Mouse (Mus musculus) brain, embryonic 14.5 days (tissue): Measurements from ENCODE around the gene 1700024P04Rik. TPM values are rescaled to one million over a fixed set of nuclear protein-coding genes. Genes with fewer than 3 reads are reported as not detected.
A peak's percentile ranks its signal among the peaks of the same experiment; 100 is the strongest.
"Not testable (repeated sequence)": the region's sequence is repeated elsewhere in the genome, so short reads cannot be mapped to it uniquely, and the experiment has no call there.

ENCODE experiments used
- DNase-seq: peaks from one replicate; pipeline ENCODE4 v3.0.0-alpha.2; 2011; ENCODE audit warnings: low read depth
- CTCF ChIP-seq: fragments of 200-500 bp; IDR thresholded peaks from 2 replicates; pipeline ENCODE4 v1.5.1; 2012; ENCODE audit warnings: inconsistent platforms, mild to moderate bottlenecking, moderate library complexity, borderline replicate concordance; ENCODE audit not compliant: insufficient read depth, insufficient read length; ENCODE audit errors: extremely low read depth
- POLR2A ChIP-seq: fragments of 200-500 bp; IDR thresholded peaks from 2 replicates; pipeline ENCODE4 v1.6.1; 2012; ENCODE audit warnings: mild to moderate bottlenecking, inconsistent platforms, borderline replicate concordance; ENCODE audit not compliant: poor library complexity, insufficient read depth, insufficient read length, severe bottlenecking; ENCODE audit errors: extremely low read depth
- polyA plus RNA-seq: library from polyadenylated mRNA; depleted of rRNA; stranded (reverse); fragments of >200 nt; gene quantifications from 2 replicates; pipeline ENCODE4 v1.2.3, GENCODE M21; 2012

1700024P04Rik gene
- polyA plus RNA-seq, 1 experiment = not detected

- no peak for TF ChIP-seq POLR2A
- TF ChIP-seq CTCF = no peak
- no peak for DNase-seq
Measured at GRCm38 (mm10) chr13:98997025-98997424, 12.7 kb upstream of the 1700024P04Rik start.

GRCm38 (mm10) chr13:98977070-98977785 is 7.1 kb downstream of the 1700024P04Rik start:
- TF ChIP-seq POLR2A (no peak), CTCF (no peak)

GRCm38 (mm10) chr13:98976022-98976421 is 8.3 kb downstream of the 1700024P04Rik start:
- DNase-seq = not testable (repeated sequence)

More at GRCm38 (mm10) chr13:98977070-98977785, 7.1 kb downstream of the 1700024P04Rik start:
- DNase-seq = no peak

- no peak for DNase-seq
- TF ChIP-seq POLR2A (no peak), CTCF (no peak)
Measured at GRCm38 (mm10) chr13:98972090-98972489, 12.3 kb downstream of the 1700024P04Rik start.

GRCm38 (mm10) chr13:98971641-98972040 is 12.7 kb downstream of the 1700024P04Rik start:
- TF ChIP-seq CTCF (no peak), POLR2A (no peak)
- no peak for DNase-seq

GRCm38 (mm10) chr13:98968517-98968916 is 15.8 kb downstream of the 1700024P04Rik start:
- no peak for TF ChIP-seq CTCF
- TF ChIP-seq POLR2A = no peak
- no peak for DNase-seq

- DNase-seq = no peak
- TF ChIP-seq CTCF (no peak), POLR2A (no peak)
Measured at GRCm38 (mm10) chr13:98967942-98968341, 16.4 kb downstream of the 1700024P04Rik start.

- TF ChIP-seq POLR2A (no peak), CTCF (no peak)
- no peak for DNase-seq
Measured at GRCm38 (mm10) chr13:98966583-98966982, 17.8 kb downstream of the 1700024P04Rik start.

- no peak for DNase-seq
- no peak for TF ChIP-seq CTCF
- TF ChIP-seq POLR2A = no peak
Measured at GRCm38 (mm10) chr13:98963612-98964011, 20.8 kb downstream of the 1700024P04Rik start.

GRCm38 (mm10) chr13:98958177-98958576 is 26.2 kb downstream of the 1700024P04Rik start:
- DNase-seq = peak; percentile 45
- TF ChIP-seq POLR2A = no peak
- TF ChIP-seq CTCF = no peak

- no peak for DNase-seq
- TF ChIP-seq CTCF (no peak), POLR2A (no peak)
Measured at GRCm38 (mm10) chr13:98956209-98956608, 28.2 kb downstream of the 1700024P04Rik start.

GRCm38 (mm10) chr13:98955676-98956075 is 28.7 kb downstream of the 1700024P04Rik start:
- DNase-seq = no peak
- TF ChIP-seq CTCF (no peak), POLR2A (no peak)

GRCm38 (mm10) chr13:98955226-98955625 is 29.1 kb downstream of the 1700024P04Rik start:
- TF ChIP-seq CTCF (no peak), POLR2A (no peak)
- DNase-seq = no peak

GRCm38 (mm10) chr13:98953830-98954229 is 30.5 kb downstream of the 1700024P04Rik start:
- DNase-seq = peak; percentile 48
- TF ChIP-seq POLR2A (no peak), CTCF (no peak)
